Mouse (Mus musculus) c-Kit-positive CD71-negative TER-119-negative erythroid progenitor cells, embryonic 14.5 days (primary cell): ENCODE data around the gene Shb.
A peak's percentile ranks its signal among the peaks of the same experiment; 100 is the strongest.

Experiments used
- DNase-seq: peaks from one replicate; pipeline ENCODE4 v3.0.0-alpha.2; 2013; ENCODE audit warnings: low read depth

Shb gene

DNA sequence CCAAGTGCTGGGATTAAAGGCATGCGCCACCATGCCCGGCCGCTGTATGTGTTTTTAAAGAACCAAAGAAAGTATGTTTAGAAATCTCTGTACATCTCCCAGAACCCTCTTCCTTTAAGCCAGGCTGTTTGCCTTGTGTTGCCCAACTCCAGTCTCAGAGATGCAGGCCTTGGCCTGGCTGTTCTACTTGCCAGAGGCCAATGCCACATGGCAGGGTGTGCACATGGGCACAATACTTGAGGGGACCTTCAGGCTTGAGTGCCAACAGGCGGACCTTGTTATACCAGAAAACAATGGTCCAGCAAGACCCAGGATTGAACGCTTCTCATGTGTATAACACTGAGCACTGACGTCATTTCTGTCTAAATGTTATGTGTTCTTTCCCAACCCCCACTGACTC lies 27.1 kb downstream of the Shb start:
- no peak for DNase-seq

DNA sequence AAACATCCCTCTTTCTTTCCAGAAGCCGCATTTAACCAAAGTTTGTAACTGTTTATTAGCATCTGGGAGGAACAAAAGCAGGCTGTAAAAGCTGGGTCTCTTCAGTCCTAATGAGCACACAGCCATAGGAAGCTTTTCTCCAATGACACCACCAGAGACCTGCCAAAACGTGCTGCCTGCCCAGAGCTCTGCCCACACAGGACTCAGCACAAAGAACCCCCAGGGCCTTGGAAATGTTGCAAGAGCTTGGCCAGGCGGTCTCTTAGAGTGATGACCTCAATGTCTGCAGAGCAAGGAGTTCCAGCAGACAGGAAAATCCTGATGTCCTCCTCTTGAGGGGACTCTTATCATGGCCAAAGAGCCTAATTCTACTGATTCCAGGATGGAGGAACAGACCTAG lies 28.5 kb downstream of the Shb start:
- no peak for DNase-seq

DNA sequence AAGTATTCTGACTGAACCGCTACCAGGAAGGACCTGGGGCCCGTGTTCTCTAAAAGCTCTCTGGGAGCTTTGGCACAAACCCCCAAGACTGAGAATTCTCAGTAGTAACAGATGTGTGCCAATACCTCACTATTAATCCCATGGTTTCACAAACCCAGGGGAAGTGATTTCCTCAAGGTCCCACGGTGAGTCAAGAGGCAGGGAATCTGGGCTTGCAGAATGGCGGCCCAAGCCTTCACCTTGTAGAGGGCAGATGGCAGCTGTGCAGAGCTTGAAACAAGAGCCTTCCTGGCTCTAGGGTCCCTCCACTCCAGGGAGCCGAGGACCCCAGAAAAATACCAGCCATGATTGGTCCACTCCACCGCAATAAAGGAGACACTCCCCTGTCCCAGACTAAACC lies 28.9 kb downstream of the Shb start:
- DNase-seq, result no peak

DNA sequence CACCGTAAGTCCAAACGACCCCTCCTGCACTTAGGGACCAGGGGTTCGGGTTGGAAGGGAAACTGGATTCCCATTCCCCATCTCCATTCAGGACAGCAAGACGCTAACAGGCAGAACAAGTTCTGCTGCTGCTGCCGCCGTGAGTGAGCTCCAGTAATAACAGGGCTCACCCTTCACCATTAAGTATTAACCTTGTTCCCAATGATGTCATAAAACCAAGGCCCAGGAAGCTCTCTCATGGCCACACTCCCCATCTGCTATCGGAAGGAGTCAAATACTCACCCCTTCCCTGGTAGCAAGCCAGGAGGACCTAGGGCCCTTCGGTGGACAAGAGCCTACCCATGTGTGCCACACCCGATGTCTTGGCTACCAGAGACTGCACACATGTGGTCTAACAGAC lies 30.3 kb downstream of the Shb start:
- no peak for DNase-seq

DNA sequence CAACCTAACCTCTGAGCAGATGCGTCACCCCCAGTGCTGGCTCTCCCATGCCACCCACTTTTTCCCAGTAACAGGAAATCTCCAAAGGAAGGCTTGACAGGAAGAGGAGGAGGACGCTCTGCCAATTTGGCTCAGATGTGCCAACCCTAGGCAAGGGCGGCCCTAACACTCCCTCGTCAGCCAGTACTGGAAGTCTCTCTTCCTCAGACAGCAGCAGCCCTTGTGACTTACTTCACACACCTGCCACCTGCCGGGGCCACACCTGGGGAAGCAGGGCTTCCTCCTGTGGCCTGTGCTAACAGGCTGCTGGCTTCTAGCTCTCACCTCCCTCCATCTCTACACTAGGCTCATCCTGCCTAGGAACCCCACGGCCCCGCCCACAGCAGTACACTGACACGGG lies 31.9 kb downstream of the Shb start:
- DNase-seq, result no peak

DNA sequence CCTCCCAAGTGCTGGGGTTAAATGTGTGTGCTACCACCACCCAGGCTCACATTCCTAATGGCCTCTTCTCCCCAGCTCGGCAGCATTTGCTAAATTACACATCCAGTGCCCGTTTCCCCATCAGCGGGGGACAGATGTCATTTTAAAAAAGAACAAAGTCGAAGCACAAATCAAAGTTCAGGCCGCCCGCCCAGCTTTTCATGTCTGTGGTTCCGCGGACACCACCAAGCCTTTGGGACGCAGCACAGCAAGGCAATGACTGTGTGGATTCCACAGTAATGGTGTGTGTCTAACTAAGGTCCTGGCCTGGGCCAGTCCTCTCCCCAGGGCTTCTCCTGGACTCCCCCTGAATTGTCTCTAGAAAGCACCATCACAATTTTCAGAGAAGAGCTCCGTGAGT lies 32.7 kb downstream of the Shb start:
- no peak for DNase-seq

DNA sequence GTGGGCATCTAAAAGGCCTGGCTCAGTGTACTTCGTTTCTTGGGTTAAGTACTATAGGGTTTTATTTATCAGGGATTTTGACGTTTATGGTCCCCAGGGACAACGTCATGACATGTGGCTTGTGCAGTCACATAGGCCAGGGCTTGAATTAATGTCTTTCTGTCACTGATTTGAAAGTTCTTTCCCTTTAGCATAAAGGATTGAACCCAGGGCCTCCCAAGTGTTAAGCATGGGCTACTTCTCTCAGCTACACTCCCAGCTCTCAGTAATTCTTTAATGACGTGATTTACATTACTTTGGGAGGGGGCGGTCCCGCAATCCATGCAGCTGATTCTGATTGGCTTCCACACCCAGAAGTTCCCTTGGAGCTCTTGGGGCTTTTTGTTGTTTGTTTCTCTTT lies 33.2 kb downstream of the Shb start:
- no peak for DNase-seq

DNA sequence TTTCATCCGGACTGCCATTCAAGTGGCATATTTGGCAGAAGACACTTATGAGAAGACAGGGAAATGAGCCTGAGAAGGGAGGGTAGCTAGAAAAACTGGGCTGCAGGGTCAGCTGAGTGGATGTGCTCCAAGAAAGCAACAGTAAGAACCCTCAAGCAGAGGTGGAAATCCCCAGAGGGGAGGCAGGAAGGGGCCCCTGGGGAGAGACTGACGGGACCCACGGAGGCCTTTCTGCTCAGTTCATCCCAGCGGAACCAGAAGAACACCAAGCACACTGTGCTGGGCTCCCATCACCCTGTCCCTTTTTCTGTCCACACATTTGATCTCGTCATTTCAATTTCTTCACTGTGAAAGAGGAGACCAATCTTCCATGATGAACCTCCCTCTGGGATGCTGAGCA lies 33.9 kb downstream of the Shb start:
- no peak for DNase-seq

DNA sequence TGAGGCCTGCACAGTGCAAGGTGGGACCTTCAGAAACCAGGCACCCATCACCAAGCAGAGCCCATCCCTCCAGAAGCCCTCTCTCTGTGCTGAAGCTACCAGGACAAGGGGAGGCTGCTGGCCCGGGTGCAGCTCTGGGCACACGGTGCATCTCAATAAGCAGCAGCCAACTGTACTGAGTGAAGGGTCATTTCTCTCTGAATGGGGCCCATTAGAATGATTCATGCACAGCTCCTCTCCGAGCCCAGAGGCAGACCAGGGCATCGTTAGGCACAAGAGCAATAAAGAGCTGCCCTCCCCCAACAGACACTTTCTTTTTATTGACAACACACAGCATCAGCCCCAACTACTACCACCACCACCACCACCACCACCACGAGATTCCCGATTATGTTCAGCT lies 35.0 kb downstream of the Shb start:
- DNase-seq, result no peak

DNA sequence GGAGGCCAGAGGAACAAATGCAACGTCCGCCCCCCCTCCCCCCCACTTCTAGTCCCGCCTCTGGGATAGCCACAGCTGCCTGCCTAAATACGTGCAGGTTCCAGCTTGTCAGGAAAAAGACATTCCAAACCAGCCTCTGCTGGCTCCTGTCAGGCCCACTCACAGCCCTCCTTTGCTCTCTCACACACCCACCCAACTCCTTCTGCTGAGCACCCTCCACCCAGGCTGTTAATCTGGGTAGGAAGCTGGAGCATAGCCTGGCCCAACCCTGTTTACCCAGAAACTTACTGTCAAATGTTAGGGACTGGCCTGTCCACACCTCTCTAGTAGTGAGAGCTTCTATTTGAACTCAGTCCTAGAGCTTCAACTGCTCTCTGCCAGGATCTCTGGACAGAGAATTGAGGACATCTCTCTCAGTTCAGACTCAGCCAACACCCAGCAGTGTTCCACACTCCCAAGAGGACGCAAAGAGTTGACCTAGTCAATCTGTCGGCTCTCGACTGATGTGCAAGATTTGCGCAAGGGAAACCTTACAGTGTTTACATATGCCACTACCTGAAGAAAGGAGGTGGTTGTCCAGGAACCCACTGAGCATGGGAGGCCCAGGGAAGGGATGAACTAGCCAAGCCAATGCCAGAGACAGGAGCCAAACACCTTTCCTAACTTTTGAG lies 36.6 kb downstream of the Shb start:
- DNase-seq, result no peak

DNA sequence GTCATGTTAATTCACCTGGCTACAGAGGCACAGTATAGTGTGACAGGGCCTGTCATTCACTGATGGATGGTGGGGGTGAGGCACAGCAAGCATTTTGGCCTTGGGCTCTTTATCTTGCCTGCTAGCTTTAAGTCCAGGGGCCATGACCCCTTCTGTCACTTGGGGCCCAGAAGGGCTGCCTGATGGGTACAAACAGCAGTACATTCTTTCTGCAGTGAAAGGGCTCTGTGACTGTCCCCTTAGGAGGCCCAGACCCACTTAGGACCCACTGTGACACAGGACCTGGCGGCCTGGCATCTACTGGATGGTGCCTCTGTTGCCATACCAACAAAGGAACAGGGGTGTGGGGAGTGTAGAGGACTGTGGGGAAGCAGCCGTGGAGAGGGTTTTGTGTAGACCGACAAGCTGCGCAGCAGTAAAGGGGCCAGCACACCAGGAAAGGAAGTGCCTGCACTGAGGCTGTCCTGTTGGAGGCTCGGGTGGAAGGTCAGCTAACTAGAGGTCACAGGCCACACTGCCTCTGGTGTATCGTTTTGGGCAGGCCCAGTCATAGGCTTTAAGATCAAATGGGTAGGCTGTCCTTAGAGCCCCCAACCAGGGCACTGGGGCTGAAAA lies 38.4 kb downstream of the Shb start:
- no peak for DNase-seq

DNA sequence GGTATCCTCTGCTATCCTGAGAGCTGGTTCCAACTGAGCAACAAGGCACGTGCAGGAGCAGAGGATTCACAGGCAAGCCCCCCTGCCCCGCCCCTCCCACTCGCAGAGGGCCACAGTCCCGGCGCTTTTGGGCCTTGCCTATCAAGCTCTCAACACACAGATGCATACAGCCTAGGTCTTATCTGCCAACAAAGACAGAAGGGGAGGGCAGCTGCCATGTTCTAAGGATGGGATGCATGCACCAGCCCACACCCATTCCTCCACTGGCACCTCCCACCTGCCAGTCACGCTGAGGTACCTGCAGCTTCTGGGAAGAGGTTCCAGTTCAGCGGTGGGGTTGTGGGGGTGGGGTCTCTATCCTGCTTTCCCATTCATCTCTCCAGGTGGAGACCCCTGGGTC lies 39.2 kb downstream of the Shb start:
- no peak for DNase-seq

DNA sequence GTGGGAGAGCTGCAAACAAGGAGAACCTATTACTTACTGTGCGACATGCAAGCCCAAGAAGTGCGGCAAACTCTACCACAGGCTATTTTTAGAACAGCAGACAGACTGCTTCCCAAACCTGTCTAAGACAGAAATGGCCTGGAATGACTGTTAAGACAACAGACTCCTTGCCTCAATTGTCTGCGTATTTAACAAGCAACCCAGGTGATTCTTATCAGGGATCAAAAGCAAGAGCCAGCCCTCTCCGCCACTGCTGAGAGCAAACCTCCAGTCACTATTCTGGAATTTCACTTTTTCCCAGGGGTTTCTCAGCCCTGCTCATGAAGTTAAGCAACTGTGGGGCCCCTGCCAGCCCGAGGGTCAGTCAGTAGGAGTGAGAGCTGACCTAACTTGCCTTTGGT lies 39.6 kb downstream of the Shb start:
- DNase-seq, result no peak

DNA sequence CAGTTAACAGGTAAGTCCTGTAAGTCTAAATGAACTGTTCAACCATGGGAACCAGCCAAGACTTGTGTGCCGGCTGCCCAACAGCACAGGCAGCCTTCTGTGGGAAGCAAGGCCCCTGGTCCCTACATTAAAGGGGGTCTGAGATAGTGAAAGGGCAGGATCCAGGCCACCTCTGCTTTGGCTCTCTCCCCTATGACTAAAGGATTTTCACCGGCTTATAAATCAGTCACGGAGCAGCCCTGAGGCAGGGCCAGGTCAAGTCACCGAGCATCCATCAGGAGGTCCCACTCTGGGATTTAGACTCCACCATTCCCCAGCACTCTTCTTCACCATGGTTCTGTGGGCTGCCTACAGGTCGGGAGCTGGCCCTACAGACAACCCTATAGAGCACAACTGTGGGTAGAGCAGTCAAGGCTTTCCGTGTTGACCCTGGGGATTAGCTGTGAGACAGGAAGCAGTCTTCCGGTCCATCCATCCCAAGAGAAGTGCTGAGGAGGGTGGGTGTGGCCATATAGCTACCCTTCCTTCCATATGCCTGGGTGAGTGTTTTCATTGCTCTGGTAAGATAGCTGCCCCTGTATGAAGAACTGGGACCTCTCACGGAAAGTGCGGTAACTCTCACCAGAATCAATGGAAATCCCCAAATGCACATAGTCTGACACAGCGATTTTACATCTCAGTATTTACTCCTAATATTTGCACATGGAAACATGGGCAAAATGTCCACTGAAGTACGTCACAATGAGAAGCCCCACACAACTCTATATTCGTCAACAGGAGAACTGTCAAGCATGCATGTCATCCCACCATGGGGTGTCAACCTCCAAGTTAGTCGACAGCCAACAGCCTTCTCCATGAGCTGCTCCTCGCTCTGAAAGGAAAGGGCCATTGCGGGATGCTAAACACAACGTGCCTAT lies 40.3 kb downstream of the Shb start:
- no peak for DNase-seq

DNA sequence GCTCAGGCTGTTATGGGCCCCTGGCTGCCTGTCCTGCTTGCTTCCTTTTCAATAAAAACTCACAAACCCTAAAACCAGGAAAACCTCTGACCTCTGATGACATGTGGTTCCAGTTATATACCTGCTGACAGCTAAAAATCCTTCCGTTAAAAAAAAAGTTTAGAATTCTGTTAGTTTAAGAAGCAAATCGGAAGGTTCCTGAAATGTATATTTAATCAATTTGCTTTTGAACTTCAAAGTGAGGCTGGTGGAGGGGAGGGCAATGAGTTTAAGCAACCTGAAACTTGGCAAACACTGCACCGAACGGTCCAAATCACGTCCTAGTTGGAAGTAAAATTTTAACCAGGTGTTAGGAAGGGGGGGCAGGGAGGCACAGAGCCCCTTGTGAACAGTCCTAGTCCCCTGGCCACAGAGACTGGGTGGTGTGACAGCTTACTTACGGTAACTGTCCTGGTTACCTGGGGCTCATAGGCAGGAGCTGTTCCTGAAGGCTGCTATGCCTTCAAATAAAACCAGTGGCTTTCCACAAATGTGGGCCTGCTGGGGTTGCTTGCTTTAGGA lies 41.1 kb downstream of the Shb start:
- DNase-seq, result no peak

DNA sequence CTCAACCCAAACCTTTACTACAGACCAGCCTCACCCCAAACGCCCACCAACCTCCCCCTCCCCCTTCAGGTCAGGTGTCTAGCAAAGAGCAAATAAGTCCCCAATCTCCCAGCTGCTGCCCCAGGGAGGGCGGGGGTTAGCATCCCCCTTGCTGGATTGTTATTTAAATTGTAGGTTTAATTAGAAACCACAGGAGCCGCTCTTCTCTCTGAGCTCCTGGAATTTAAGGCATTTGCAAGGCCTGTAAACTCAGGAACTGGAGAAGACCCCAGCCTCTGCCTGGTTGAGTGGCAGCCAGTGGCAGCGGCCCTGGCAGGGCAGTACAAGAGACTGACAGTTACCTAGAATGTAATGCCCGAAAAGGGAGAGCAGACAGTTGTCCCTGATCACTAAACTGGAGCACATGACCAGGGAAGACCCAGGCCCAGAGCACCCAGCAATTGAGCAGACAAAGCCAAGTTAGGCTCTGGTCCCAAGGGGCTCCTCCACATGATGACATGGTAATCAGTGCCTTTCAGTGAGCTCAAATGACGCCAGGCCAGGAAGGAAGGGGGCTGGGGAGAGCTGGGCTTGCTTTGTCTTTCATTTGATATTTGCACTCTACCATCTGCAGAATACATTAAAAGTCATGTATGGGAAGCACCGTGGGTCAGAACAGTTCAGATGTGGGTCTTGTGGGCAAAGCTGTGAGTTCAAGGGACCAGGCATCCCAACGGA lies 42.1 kb downstream of the Shb start:
- DNase-seq, result no peak

DNA sequence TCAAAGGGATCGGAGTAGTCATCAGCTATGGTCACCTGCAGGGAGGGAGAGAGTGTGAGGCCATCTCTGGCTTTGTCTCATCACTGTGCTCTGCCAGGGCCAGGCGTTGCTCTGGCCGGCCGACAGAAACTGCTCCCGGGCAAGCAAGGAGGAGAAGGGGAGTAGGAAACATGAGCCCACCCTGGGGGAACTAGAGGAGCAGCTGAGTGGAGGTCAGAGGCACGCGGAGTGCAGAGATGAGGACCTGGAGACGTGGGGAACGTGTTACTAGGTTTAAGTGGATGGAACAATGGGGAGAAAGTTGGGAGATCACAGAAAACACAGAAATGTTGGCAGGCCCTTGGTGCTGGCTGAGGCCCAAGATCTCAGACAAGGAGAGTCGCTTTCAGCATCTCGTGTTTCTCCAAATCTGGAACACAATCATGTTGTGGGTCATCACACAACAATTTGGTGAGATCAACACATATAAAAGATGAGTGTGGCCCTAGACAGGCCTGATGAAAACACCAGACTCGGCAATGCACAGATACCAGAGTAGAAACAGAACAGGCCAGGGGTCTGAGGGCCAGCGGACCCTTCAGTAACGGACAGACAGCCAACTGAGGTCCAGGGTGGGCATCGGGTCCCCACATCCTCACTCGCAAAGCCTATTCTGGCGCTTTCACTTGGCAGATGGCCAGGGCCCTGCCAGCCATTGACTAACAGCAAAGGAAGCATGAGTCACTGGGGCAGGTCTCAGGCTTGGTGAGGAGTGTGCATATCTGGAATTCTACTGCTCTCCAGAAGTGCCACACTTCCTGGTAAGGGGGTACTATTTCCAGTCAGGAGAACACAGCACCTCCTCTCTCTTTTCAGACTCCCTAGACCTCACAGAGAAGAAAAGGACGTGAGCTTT lies 42.9 kb downstream of the Shb start:
- peak; percentile 35 for DNase-seq

DNA sequence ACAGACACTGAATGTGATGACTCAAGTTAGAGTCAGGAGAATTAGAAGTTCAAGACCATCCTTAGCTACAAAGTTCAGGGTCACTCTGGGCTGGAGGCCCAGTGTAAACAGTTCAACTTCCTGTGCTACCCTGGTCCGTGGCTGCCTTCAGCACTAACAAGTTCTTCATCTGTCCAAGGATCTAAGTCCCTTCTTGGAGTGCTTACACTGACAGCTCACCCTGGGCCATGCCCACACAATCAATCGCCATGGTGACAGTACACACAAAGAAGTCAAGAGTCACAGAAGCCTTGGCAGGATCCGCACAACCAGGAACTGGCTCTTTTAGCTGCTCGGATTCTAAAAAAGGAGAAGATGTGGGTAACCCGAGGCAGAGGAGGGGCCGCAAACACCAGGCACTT lies 44.6 kb downstream of the Shb start:
- peak; percentile 53 for DNase-seq

DNA sequence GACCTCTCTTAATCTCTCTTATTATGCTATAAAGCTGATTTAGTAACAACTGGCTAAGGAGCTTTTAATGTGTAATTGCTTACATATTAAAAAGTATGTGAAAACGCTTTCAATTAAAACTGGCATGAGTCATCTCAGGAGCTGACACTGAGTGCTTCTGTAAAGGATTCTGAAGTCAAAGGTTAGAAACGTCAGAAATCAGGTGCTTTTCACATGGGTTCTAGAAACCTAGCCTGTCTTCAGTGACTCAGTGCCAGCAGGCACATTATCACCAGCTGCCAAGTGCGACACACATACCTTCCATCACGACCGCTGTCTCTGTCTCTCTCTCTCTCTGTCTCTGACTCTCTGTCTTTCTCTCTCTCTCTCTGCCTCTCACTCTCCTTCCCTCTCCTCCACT lies 47.2 kb downstream of the Shb start:
- DNase-seq, result no peak

DNA sequence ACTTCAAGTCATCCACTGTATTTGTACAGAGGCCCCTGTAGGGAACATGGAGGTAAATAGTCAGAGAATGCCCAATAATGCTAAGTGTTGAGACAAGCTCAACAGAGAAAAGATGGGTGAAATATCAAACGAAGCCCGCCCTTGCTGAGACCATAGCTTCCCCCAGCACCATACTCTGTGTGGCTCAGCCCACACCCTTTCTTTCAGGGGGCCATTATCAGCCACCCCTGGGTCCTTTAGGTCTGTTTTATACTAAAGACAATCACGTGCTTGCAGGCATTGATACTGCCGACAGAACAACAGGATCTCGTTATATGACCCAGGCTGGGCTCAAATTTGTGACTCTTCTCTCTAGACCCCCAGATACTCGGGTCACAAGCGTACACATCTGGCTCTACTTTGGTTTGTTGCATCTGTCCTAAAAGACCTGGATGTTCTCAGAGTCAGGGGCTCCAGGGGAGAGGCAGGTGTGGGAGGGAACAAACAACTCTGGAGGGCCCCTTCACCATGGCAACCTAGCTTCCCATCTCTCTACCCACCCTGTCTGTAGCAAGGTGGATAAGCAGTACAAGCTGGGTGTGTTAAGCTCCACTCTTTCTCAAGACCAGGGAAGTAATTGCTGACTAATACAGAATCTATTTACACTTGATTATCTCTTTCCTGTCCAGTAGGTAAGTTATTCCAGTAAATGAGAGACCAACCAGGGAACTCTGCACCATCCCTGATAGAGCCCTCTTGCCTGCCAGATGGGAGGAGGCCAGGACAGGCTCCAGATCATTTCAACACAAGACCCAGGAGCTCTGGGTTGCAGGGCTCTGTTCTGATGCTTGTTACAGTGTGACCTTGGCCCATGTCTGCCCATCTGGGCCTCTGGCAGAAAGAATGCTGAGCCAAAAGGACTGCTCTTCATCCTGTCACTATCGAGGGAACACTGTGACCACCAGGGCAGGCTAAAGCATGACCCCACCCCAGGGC lies 48.7 kb downstream of the Shb start:
- no peak for DNase-seq
